Mouse (Mus musculus) NIH3T3 (cell line): Measurements from ENCODE around the gene Trp53i11.
A peak's percentile ranks its signal among the peaks of the same experiment; 100 is the strongest.

ENCODE experiments used
- DNase-seq: peaks from one replicate; pipeline ENCODE4 v3.0.0-alpha.2; 2012; ENCODE audit warnings: low read depth

Gene Trp53i11

DNA sequence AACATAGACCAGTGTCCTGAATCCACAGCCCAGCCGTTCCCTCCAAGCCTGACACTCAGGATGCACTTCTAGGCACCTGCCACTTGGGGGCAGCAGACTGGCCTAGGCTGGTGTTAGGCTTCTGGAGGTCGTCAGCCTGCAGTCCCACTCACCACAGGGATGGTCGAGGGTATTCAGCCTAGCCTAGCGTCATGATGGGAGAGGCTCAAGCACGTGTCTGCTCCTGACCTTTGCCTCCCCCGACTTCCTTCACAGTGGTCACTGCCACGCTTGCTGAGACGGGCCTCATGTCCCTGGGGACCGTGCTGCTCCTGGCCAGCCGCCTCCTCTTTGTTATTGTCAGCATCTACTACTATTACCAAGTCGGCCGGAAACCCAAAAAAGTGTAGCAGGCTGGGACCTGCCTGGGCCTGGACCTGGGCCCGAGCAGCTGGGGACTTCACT, 12.2 kb downstream of the Trp53i11 start:
- peak; percentile 66 for DNase-seq

DNA sequence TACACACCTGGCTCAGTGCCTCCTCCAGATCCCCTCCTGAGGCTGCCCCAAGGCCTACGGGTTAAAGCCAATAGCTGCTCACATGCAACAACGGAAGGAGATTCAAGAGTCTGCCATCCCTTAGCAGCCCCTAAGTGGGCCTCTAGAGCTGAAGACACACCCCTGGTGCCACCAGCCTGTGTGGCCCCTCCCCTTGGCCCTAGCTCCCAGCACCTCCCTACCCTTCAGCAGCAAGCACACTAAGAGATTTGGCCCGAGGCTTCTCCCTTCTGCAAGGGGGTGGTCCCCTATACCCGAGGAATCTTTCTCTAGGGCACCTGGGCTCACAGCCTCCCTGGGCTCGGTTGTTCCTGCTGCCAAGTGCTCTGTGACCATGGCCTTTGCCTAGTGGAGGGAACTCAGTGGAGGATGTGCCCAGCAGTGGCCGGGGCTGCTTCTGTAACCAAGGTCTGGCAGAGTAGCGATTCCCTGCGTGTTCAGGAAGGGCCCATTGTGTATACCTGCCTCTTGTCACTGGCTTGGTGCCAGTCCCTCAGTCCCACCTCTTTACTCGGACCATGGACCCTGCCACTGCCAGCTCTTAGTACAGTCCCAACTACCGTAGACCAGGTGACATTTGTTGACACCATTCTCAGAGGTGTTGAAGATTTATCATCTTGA, 13.5 kb downstream of the Trp53i11 start:
- DNase-seq: no peak

DNA sequence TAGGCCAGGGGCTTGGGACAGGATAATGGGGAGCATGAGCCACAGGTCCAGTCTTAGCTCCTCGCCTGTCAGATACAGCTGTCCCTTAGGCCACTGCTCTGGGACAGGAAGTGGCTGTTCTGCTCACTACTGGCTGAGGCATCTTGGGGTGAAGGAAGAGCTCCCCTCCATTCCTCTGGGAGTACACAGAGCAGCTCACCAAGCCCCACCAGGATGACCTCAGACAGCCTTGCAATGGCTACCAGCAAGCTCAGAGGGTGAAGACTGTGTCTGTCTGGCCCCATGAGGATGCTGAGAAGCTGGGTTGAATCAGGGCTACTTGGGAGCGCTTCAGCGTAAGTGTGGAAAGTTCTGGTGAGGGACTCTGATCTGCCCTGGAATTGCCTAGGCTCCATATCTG, 14.6 kb downstream of the Trp53i11 start:
- DNase-seq: no peak

DNA sequence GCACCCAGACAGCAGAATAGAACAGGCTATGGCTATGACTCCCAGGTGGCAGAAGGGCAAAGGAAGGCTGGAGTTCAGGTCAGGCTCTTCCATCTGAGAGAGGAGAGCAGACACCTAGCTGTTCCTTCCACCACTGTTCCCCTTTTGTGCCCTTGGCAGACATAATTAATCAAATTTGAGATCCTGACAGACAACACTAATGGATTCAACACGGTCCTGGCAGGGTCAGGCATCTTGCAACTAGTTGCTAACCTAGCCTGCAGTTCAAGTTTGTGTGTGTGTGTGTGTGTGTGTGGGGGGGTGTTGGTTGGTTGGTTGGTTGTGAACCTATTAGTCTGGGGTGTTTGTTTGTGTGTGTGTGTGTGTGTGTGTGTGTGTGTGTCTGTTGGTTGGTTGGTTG, 15.4 kb downstream of the Trp53i11 start:
- DNase-seq: no peak

DNA sequence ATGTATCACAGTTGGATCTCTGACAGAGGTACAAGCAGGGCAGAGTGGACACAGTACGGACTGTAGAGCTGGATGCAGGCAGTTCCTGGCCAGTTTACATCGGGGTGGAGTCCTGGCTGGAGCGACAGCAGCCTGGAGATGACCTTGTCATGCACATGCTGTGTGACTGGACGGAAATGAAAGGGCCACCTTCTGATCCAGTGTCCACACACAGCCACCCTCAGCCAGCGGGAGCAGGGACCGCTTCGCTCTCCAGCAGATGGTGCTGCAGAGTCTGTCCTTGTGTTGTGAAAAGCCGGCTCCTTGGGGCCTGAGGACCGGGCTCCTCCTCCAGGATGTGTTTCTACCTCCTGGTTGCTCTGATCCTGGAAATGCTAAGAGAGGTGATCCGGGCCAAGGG, 16.3 kb downstream of the Trp53i11 start:
- DNase-seq: peak; percentile 45

DNA sequence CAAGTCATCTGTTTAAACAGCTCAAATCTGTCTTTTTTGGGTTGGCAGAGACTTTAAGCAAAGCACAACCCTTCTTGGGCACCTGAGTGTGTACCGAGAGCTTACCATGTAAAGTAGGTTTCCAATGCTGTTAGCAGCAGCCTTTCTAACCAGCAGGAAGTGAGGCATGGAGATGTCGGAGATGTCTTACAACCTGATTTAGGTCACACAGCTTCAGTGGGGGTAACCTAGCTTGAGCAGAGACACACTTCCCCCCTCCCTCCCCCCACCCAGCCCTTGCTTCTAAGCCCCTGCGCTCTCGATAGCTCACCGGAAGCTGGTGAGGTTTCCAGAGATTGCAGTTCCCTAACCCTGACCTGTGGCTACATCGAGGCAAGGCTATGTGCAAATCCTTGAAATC, 17.2 kb downstream of the Trp53i11 start:
- DNase-seq: no peak

DNA sequence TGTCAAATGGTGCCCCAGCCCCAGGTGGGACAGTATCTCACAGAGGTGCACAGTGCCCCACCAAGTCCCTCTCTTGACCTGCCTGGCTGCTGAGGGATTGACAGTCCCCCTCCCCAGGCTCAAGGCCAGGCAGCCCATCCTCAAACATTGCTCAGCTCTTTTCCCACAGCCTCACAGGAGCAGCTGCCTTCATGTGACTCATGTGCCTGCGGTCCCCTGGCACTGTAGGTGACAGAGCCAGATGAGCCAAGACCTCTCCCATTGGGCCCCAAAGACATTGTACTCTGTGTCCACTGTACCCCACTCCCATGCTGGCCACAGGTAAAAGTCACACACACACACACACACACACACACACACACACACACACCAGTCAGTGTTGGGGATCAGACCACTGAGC, 18.8 kb downstream of the Trp53i11 start:
- no peak for DNase-seq

DNA sequence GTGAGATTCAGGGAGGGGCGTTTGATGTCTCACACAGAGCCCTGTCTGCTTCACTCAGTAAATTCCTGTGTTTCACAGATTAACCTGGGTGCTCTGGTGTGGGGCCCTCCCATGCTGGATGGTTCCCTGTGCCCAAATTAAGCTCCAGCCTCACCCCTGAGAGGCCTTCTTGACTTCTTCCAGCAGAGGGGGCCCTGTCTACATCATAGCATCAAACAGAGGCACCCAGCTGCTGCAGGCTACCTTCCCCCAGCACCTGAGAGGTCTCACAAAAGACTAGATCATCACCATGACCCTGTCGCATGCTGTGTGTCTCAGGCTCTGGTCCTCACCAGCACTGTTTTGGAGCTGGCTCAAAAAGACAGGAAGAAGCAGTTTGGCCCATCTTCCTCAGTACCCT, 25.0 kb downstream of the Trp53i11 start:
- DNase-seq: no peak

DNA sequence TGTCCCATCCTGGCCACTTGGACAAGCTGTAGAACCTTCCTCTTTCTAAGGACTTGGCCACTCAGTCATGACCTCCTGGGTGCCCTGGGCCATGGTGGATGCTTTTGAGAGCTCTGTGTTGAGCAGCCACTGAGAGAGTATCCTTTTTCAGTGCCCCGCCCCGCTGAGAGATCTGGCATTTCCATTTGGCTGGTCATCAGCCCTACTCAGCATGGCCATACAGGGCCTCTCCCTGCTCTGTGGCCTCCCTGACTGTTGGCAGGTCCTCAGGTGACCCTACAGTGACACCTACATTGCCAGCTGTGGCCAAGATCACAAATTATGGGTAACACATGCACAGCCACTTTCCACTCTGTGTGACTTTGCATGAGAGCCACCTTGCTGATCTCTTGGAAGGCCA, 25.5 kb downstream of the Trp53i11 start:
- DNase-seq: no peak

DNA sequence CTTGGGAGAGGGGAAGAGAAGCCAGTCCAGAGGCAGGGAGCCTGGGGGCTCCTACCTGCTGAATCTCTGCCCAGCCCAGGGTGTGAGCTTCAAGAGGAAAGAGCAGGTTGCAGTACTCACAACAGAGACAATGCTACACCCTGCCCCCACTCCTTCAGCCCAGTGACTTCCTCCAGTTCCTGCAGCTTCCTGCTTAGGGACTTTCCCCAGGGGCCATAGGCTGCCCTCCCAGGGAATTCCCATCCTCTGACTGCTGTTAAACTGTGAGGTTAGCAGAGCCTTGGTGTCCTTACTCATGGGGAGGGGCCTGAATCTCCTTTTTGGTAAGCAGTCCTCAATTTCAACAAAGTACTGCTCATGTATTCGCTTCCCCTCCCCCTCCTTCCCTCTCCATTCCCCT, 26.8 kb downstream of the Trp53i11 start:
- DNase-seq: peak; percentile 4

DNA sequence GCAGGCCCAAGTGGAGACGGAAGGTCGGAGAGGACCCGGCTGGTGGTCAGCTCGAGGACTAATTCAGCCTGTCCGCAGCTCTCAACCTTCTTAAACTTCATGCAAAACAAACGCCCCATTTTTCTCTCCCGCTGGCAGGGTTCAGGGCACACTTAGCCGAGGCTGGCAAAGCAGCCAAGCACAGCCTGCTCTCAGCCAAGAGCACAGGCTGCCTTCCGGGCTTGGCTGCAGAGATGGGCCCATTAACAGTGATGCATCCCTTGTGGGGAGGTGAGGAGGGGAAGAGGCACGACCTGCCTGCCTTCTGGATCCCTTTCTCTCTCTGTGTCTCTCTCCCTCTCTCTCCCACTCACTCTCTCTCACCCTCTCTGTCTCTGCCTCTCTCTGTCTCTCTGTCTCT, 28.4 kb downstream of the Trp53i11 start:
- no peak for DNase-seq

DNA sequence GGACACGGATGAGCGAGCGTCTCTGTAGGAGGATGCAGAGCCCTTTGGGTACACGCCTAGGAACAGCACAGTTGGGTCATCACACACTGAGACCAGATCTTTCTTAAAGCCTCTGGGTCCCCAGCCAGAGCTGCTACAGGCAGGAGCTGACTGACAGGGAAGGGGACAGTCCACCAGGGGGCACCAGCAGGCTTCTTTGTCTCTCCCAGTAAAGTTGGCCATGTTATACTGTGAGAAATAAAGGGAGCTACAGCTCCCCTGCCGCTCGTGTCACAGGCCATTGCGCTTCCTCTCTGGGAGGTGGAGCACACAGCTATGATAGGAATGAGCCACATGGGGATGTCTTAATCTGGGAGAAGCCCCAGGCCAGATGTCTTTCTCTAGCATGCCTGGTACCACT, 29.7 kb downstream of the Trp53i11 start:
- DNase-seq: peak; percentile 84

DNA sequence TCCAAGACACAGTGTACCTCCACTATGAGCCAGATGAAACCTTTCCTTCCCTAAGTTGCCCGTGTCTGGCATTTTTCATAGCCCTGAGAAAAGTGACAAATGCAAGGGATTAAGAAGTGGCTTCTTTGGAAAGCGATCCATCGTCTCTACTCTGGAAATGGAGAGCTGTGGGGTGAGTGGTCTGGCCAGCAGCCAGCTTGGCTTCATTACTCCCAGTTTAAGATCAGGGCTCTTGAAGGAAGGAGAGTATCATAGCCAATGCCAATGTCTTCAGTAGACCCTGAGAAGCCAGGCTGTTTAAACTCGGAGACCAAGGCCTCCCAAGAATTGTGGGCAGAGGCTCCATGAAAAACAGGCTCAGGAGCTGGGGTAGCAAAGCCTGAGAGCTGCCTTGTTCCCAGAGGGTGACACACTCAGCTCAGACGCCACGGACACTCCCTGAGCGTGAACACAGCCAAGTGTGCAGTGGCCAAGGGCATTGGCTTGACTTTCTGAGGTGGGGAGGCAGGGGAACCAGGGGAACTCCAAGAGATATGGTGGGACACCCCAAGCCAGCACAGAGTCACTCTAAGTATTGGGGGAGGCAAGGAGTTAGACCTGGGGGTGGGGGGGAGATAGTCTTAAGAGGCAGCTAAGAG, 31.1 kb downstream of the Trp53i11 start:
- no peak for DNase-seq

DNA sequence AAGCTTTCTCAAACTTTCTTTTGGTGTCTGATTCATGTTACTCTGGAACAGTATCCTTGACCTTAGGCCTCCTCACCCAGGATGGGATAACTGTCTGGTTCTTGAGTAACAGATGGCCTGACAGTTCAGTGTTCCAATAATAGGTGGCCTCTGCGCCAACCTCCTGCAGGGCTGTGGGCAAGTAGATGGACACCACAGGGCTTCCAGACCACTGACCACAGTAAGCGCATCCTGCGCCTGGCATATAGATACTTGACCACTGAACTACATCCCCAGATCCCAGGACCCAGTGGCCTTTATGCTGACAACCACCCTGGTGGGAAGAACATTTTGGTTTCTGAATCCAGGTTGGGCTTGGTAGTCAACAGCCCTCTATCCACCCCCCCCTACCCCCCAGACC, 32.2 kb downstream of the Trp53i11 start:
- DNase-seq: no peak

DNA sequence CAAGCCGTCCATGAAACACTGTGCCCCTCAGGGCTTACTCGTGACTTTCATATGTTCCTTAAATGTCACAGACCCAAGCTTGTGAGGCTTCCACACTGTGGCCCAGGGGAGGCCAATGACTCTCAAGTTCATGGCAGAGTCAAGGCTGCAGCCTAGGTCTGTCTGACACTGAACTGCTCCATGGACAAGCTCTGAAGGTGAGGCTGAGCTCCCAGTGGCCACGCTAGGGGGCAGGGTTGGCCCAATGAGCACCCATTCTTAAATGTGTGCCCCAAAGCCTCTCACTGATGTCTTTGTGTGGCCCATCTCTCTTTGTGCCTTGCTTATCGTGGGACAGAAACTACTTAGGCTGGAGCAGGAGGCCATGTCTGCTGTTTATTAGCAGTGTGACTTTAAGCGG, 33.1 kb downstream of the Trp53i11 start:
- DNase-seq: peak; percentile 7

DNA sequence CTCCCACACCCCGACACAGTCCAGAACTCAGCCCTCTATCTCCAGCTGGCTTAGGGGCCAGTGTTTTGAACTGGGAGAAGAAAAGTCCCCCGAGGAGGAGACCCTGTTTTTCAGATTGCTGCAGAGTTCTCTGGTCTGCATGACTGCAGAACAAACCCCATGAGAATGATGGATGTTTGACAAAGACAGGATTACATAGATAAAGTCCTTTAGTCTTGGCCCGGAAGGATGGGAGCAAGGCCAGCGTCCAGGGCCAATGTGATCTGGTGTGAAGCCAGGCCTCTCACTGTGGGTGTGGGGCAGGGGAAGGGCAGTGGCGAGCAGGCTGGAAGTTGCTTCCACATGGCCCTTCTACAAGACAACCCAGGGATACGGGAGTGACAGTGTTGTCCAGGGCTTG, 36.1 kb downstream of the Trp53i11 start:
- no peak for DNase-seq

DNA sequence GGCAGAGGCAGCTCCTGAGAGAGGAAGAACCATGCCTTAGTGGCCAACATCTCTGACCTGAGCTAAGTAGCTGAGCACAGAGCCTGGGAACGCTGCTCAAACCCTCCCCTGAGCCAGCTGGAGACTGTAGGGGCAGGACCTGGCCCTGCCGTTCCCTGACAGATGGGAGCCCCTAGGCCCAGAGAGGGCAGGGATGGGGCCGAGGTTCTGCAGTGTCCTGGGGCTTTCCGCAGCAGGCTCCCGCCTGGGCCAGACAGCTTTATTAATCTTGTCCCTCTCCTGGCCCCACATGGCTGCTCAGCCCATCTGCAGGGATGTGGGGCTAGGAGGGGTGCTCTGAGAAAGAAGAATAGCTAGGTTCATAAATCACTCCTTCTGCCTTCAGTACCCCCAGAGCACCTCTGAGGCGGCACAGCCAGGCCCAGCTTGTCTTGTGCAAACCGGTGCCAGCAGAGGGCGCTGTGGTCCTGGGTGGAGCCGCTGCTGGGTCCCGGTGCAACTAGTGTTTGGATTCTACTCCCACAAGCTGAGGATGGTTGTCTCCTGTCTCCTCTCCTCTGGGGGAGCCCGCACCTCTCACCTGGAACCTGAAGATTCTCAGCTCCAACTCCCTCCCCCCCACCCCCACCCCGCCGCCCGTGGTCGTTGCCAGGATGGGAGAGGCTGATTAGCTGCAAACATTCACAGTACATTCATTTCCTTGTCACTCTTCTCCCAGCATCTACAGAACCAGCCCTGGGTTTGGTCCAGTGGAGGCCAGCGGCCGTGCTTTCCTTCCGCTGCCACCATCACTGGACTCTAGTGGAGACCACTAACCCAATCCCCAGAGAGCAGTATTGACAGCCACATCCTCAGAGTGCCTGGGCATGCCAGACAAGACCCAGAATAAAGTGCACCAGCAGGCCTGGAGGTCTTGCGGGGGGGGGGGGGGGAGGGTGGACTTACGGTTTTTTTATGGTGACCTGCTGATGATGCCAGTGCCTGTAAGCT, 39.6 kb downstream of the Trp53i11 start:
- DNase-seq: peak; percentile 46

DNA sequence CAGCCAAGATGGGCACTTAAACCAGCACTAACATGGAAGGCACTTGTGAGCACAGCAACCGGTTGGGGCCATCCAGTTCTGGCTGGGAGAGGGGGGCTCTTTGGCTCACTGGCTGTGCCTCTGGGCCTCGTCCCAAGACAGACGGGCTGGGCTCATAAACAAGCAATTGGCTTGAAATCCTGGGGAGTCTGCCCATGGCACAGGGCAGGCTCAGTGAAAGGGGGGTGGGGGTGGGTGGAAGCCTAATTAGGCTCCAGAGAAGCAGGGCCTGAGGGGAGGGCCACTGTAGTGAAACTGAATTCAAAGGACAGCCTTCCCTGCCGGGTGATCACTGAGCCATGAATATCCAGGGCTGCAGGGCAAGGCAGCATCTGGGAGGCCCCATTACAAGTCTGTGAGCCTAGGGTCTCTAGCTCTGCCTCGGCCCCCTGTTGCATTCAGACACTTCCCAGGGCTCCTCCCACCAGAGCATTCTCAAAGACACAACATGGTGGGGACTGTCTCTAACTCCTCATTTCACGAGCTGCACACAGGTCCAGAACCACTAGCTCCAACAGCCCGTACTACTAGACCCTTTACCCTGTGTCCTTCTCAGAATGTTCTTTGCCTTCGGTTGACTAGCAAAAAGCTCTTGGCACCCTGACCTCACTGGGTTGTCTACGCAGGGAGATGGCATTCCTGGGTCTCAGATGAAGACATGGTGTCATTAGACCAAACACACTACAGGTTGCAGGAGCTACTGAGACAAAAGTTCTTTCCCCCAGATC, 40.5 kb downstream of the Trp53i11 start:
- no peak for DNase-seq

DNA sequence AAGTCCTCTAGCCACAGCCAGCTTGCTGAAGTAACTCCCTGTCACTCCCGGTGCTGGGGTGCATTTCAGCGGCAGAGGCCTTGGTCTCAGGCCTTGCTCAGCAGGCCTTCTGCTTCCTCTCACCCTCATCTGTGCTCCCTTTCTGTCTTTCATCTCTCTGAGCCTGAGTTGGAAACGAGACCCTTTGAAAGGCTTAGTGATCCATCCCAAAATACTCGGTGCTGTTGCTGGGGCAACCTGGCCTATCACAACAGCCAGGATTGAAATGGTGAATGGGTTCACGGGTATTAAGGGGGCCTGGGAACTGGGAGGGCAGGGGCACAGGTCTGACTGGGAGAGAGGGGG, 41.1 kb downstream of the Trp53i11 start:
- no peak for DNase-seq

DNA sequence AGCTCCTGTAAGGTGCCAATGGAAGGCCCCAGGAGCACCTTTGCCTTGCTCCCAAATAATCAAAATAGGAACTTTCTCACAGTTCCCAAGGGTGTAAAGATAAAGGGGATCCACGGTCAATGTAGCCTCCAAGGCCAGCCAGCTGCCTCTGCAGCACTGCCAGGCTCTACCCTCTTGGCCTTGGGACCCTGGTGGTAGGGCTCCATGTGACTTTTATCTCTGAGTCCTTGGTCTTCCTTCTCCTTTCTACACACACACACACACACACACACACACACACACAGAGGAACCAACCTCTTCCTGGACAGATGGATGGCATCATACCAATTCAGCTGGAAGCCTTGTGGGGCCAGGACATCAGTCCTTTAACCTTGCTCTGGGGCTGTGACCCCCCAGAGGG, 44.8 kb downstream of the Trp53i11 start:
- DNase-seq: no peak

DNA sequence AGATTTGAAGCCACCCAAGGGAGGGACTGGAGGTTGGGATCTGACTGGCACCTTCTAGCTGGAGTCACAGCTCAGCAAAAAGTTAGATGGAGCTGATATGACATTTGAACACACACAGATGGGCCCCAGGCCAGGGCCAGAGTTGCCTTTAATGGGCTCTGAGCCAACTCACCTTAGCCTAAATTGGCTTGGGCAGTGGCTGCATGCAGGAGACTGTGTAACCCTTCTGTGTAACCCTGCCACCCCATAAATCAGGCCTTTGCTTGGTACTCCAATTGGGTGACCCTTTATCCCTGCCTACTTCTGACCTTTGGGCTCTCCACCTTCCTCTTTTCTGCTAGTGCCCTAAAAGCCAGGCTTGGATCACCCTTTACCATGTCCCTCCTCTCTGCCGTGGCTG, 49.7 kb downstream of the Trp53i11 start:
- DNase-seq: no peak

DNA sequence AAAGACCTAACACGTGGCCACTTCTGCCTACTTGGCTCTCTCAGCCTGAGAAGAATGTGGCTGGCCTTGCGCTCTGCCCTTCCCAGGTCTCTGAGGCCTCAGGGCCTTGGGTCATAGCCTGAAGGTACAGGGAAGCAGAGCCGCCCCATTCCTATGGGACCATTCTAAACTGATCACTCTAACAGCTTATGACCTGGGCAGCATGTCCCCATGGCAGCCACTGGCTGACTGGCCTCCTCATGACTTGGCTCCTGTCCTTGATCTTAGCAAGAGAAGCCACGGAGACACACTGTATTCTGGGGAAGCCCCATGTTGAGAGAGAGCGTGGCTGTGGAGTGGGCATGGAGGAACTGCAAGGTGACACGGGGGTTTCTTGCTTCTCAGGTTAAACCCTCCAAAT, 51.5 kb downstream of the Trp53i11 start:
- no peak for DNase-seq
